Mouse (Mus musculus) midbrain, embryonic 14.5 days (tissue): ENCODE data around the gene Actl10. TPM values are rescaled to one million over a fixed set of nuclear protein-coding genes. Genes with fewer than 3 reads are reported as not detected.

Experiments used
- ATAC-seq: fragments of 200-750 bp; cut with Nextera tagmentation; 2 replicates; pipeline ENCODE4 v1.8.0; 2017; ENCODE audit warnings: moderate number of reproducible peaks, moderate library complexity; ENCODE audit not compliant: low FRiP score, low TSS enrichment
- DNase-seq: peaks from one replicate; pipeline ENCODE4 v3.0.0-alpha.2; 2015
- H3K27ac ChIP-seq: fragments of 300-500 bp; sonication (generic); replicated peaks from 2 replicates; pipeline ENCODE4 v1.5.1; 2014; ENCODE audit warnings: mild to moderate bottlenecking, low read depth, low read length, moderate library complexity
- H3K27me3 ChIP-seq: fragments of 300-500 bp; sonication (generic); 2 replicates; pipeline ENCODE4 v1.6.1; 2014; ENCODE audit warnings: low read length, control low read depth, mixed read lengths; ENCODE audit not compliant: control insufficient read depth, insufficient read depth
- H3K36me3 ChIP-seq: fragments of 300-500 bp; sonication (generic); 2 replicates; pipeline ENCODE4 v1.6.1; 2014; ENCODE audit warnings: low read length, control low read depth; ENCODE audit not compliant: control insufficient read depth, insufficient read depth
- H3K4me1 ChIP-seq: fragments of 300-500 bp; sonication (generic); 2 replicates; pipeline ENCODE4 v1.6.1; 2014; ENCODE audit warnings: mild to moderate bottlenecking, antibody characterized with exemption, low read length, control low read depth; ENCODE audit not compliant: control insufficient read depth, insufficient read depth
- H3K4me2 ChIP-seq: fragments of 300-500 bp; sonication (generic); 2 replicates; pipeline ENCODE4 v1.6.1; 2014; ENCODE audit warnings: mild to moderate bottlenecking, low read length, moderate library complexity
- H3K4me3 ChIP-seq: fragments of 300-500 bp; sonication (generic); replicated peaks from 2 replicates; pipeline ENCODE4 v1.5.1; 2014; ENCODE audit warnings: low read depth, low read length
- H3K9ac ChIP-seq: fragments of 300-500 bp; sonication (generic); replicated peaks from 2 replicates; pipeline ENCODE4 v1.6.1; 2014; ENCODE audit warnings: mild to moderate bottlenecking, low read length, moderate library complexity
- H3K9me3 ChIP-seq: fragments of 300-500 bp; sonication (generic); 2 replicates; pipeline ENCODE4 v1.6.1; 2016; ENCODE audit warnings: low read length, control low read depth, mixed read lengths; ENCODE audit not compliant: control insufficient read depth
- WGBS: fragments of 180-500 bp; shearing (Covaris S2); extraction: QIAGEN DNeasy Blood & Tissue Kit; methylation state at CpG from one replicate; pipeline ENCODE4 v1.1.7; 2014; 5-methylcytosine and 5-hydroxymethylcytosine counted together
- polyA plus RNA-seq: library from polyadenylated mRNA; unstranded; fragments of >200 nt; fragmentation: Nextera tagmentation; extraction: Ambion mirVana; gene quantifications from 2 replicates; pipeline ENCODE4 v1.2.1, GENCODE M21; 2014

Actl10 gene
- polyA plus RNA-seq, 1 experiment from 2014 or later: 0.28 TPM

DNA sequence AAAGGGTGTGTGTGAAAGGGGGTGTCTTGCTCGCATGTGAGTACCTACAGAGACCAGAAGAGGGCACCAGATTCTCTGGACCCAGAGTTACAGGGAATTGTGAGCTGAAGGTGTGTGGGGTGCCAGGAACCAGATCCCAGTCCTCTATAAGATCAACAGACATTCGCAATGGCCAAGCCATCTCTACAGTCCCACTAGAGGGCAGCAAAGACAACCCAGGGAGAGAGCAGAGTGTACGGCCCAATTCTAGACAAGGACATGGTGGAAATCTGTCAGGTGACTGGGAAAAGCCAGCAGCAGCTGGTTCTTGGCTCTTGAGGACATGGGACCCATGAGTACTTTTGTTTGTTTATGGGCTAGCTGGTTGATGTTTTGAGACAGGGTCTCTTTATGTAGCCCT is 41.4 kb downstream of the Actl10 start:
- 69% methylated on average over 3 of the region's 3 CpGs for WGBS
- H3K4me3 ChIP-seq: no peak overlapping the region
- no peak overlapping the region for H3K27ac ChIP-seq
- ATAC-seq: no peak
- no peak overlapping the region for H3K9ac ChIP-seq
- no peaks in the 10 kb centered on the region for H3K9me3 ChIP-seq
- no peaks in the 10 kb centered on the region for H3K4me1 ChIP-seq
- H3K36me3 ChIP-seq: no peaks in the 10 kb centered on the region
- no peaks in the 10 kb centered on the region for H3K27me3 ChIP-seq
- peak; percentile 42 for DNase-seq
- H3K4me2 ChIP-seq: no peak overlapping the region

- H3K27me3 ChIP-seq: no peaks in the 10 kb centered on the region
- H3K27ac ChIP-seq: no peak overlapping the region
- no peaks in the 10 kb centered on the region for H3K4me1 ChIP-seq
- 79% methylated on average over 5 of the region's 5 CpGs for WGBS
- ATAC-seq (no peak), DNase-seq (peak; percentile 14)
- no peak overlapping the region for H3K9ac ChIP-seq
- H3K4me2 ChIP-seq: no peak overlapping the region
- no peaks in the 10 kb centered on the region for H3K9me3 ChIP-seq
- H3K4me3 ChIP-seq: no peak overlapping the region
- H3K36me3 ChIP-seq: no peaks in the 10 kb centered on the region
These were observed 44.2 kb downstream of the Actl10 start for GRCm38 (mm10) chr2:154595775-154596174.

GRCm38 (mm10) chr2:154597399-154597798 is 45.8 kb downstream of the Actl10 start:
- H3K27ac ChIP-seq: no peak overlapping the region
- no peak overlapping the region for H3K9ac ChIP-seq
- no peak overlapping the region for H3K4me3 ChIP-seq
- no peaks in the 10 kb centered on the region for H3K9me3 ChIP-seq
- DNase-seq: no peak
- H3K36me3 ChIP-seq: no peaks in the 10 kb centered on the region
- H3K4me1 ChIP-seq: no peaks in the 10 kb centered on the region
- 91% methylated on average over 3 of the region's 3 CpGs for WGBS
- no peaks in the 10 kb centered on the region for H3K27me3 ChIP-seq
- H3K4me2 ChIP-seq: no peak overlapping the region
- no peak for ATAC-seq

DNA sequence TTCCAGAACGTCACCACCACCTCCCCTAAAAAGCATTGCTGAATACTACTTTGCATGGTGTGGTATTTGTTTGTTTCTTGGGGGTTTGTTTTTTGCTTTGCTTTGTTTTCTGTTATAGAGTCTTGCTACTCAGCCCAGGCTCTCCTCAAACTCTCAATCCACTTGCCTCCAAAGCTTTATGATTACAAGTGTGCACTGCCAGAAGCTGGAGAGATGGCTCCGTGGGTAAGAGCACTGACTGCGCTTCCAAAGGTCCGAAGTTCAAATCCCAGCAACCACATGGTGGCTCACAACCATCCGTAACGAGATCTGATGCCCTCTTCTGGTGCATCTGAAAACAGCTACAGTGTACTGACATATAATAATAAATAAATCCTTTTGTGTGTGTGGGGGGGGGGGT is 49.0 kb downstream of the Actl10 start:
- Histone ChIP-seq H3K4me3 (no peak overlapping the region), H3K9ac (no peak overlapping the region), H3K9me3 (no peaks in the 10 kb centered on the region), H3K4me1 (peaks cover 7% of the 10 kb centered on the region), H3K4me2 (no peak overlapping the region), H3K27me3 (no peaks in the 10 kb centered on the region), H3K36me3 (no peaks in the 10 kb centered on the region), H3K27ac (no peak overlapping the region)
- DNase-seq (no peak), ATAC-seq (no peak)
- 70% methylated on average over 6 of the region's 6 CpGs for WGBS

- 82% methylated on average over 3 of the region's 3 CpGs for WGBS
- no peaks in the 10 kb centered on the region for H3K36me3 ChIP-seq
- H3K4me3 ChIP-seq: no peak overlapping the region
- H3K9ac ChIP-seq: no peak overlapping the region
- no peak overlapping the region for H3K4me2 ChIP-seq
- H3K4me1 ChIP-seq: peaks cover 7% of the 10 kb centered on the region
- no peaks in the 10 kb centered on the region for H3K9me3 ChIP-seq
- DNase-seq: no peak
- ATAC-seq: no peak
- no peaks in the 10 kb centered on the region for H3K27me3 ChIP-seq
- no peak overlapping the region for H3K27ac ChIP-seq
These were observed 49.7 kb downstream of the Actl10 start for GRCm38 (mm10) chr2:154601324-154601723.

Other genes with a start within 250 kb of the Actl10 start
- not detected in 2 replicates for gene Bpifb9b, start 244.5 kb upstream of the Actl10 start, polyA plus RNA-seq
- gene Cdk5rap1, start 178.8 kb upstream of the Actl10 start, polyA plus RNA-seq: 11.0 and 22.9 TPM in 2 replicates
- gene Snta1, start 143.7 kb upstream of the Actl10 start, polyA plus RNA-seq: 4.0 and 5.8 TPM in 2 replicates
- 45.5 and 65.6 TPM in 2 replicates for gene Cbfa2t2, start 115.3 kb upstream of the Actl10 start, polyA plus RNA-seq
- gene 1700003F12Rik, start 4.7 kb upstream of the Actl10 start, polyA plus RNA-seq: 1.1 and 2.1 TPM in 2 replicates
- gene Necab3, start 7.1 kb downstream of the Actl10 start, polyA plus RNA-seq: 15.1 and 16.0 TPM in 2 replicates
- 3.1 and 3.2 TPM in 2 replicates for gene E2f1, start 18.1 kb downstream of the Actl10 start, polyA plus RNA-seq
- 14.2 and 15.0 TPM in 2 replicates for gene Pxmp4, start 51.9 kb downstream of the Actl10 start, polyA plus RNA-seq
- gene Zfp341, start 61.5 kb downstream of the Actl10 start, polyA plus RNA-seq: 2.2 and 2.6 TPM in 2 replicates
- 0.50 and 1.6 TPM in 2 replicates for gene 4930519P11Rik, start 61.7 kb downstream of the Actl10 start, polyA plus RNA-seq
- 20.4 and 32.4 TPM in 2 replicates for gene Chmp4b, start 99.9 kb downstream of the Actl10 start, polyA plus RNA-seq
- not detected in 2 replicates for gene Gm14214, start 218.3 kb downstream of the Actl10 start, polyA plus RNA-seq
- gene Raly, start 239.3 kb downstream of the Actl10 start, polyA plus RNA-seq: 58.3 and 194 TPM in 2 replicates
- 3.8 TPM in 1 of 2 replicates, not detected in the other for gene a, start 239.6 kb downstream of the Actl10 start, polyA plus RNA-seq